Mouse (Mus musculus): ENCODE data around the gene Lcp2. TPM values are rescaled to one million over a fixed set of nuclear protein-coding genes. Genes with fewer than 3 reads are reported as not detected.

Lcp2 gene
- polyA plus RNA-seq, 1 experiment from 2014 or later = 1.2 TPM

DNA sequence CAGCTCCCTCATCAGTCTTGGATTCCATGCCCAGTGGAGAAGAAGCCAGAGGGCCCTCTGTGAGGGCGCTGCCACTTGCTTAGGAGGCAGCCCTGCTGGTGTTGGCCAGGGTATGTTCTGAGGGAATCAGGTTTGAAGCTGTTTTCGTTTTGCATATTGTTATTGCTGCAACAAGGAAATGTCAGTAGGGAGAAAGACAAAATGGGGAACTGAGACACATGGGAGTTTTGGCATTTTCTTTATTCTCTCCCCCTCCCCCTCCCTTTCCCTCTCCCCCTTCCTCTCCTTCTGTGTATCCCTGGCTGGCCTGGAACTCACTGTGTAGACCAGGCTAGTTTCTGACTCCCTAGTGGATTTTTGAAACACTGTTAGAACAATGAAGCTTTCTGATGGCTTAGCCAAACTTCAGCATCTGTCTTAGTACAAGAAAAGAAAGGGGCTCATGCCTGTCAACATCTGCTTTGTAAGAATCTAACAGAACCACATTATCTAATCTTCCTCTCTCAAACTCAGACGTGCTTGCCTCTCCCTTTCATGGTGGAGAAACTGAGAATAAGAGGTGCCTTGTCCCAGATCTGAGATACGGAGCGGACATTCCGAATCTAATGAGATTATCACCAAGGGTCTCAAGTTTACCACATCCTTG, 34.6 kb upstream of the Lcp2 start:
- H3K27ac ChIP-seq (replicated peaks) = no peak overlapping the region
- DNase-seq (ENCODE audit: low spot score) = no peak
- 85% methylated on average over 6 of the region's 6 CpGs for WGBS

DNA sequence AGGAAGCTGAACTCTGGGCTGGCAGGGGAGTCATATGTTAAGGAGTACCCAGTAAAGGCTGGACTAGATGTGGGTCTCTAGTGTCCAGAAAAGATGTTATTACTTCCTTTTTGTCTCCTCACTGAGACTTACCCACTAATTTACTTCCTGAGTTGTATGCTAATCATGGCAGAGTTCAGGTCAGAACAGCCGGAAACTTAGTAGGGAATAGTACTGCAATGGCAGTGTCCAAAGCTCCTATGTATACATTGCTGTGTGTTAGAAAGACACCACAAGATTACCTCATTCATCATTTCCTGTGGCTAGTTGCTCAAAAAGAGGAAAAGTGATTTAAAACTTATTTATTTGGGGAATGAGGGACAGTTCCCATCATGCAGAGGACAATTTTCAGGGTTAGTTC, 21.6 kb upstream of the Lcp2 start:
- DNase-seq (ENCODE audit: low spot score) (no peak), ATAC-seq (ENCODE audit: low FRiP score, low TSS enrichment) (no peak)
- Histone ChIP-seq H3K9ac (ENCODE audit: low read length) (no peak overlapping the region), H3K4me2 (replicated peaks; ENCODE audit: low read depth) (no peak overlapping the region), H3K9me3 (ENCODE audit: control insufficient read depth, low read length) (no peaks in the 10 kb centered on the region), H3K36me3 (ENCODE audit: control insufficient read depth, insufficient read depth, low read length) (no peaks in the 10 kb centered on the region), H3K27ac (replicated peaks) (no peak overlapping the region), H3K4me1 (replicated peaks; ENCODE audit: control insufficient read depth, insufficient read depth) (no peaks in the 10 kb centered on the region), H3K27me3 (ENCODE audit: control insufficient read depth, insufficient read depth, low read length) (no peaks in the 10 kb centered on the region), H3K4me3 (ENCODE audit: low read depth, low read length) (no peak overlapping the region)
- no peak for TF ChIP-seq CTCF (IDR thresholded peaks at IDR 0.05; ENCODE audit: low read depth)
- TF ChIP-seq EP300 (optimal IDR thresholded peaks at IDR 0.05) = no peak
- 71% methylated on average over 1 of the region's 1 CpGs for WGBS

More for the DNA sequence above, 34.6 kb upstream of the Lcp2 start:
- Histone ChIP-seq H3K4me3 (ENCODE audit: low read depth, low read length) (no peak overlapping the region), H3K4me2 (replicated peaks; ENCODE audit: low read depth) (no peak overlapping the region), H3K9me3 (ENCODE audit: control insufficient read depth, low read length) (no peaks in the 10 kb centered on the region), H3K4me1 (replicated peaks; ENCODE audit: control insufficient read depth, insufficient read depth) (no peaks in the 10 kb centered on the region), H3K9ac (ENCODE audit: low read length) (no peak overlapping the region), H3K36me3 (ENCODE audit: control insufficient read depth, insufficient read depth, low read length) (no peaks in the 10 kb centered on the region), H3K27me3 (ENCODE audit: control insufficient read depth, insufficient read depth, low read length) (no peaks in the 10 kb centered on the region)
- TF ChIP-seq EP300 (optimal IDR thresholded peaks at IDR 0.05) (no peak), CTCF (IDR thresholded peaks at IDR 0.05; ENCODE audit: low read depth) (no peak)
- no peak for ATAC-seq (ENCODE audit: low FRiP score, low TSS enrichment)

DNA sequence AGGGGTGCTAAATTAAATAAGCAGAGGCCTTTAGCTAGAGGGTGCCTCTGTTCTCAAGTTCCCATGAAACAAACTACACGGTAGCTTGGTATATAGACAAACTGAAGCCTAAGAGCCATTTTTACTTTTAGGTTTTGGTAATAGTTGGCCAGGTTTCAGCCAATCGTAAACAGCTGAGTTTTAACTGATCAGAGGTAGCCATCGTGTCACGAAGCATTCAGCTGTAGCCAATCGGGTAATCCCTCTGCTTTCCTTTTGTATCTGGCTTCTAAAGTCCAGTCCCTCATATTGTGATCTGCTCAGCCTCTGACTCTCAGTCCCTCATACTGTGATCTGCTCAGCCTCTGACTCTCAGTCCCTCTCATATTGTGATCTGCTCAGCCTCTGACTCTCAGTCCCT, 17.1 kb upstream of the Lcp2 start:
- H3K4me3 ChIP-seq (ENCODE audit: low read depth, low read length) = no peak overlapping the region
- ATAC-seq (ENCODE audit: low FRiP score, low TSS enrichment) = no peak
- no peak overlapping the region for H3K9ac ChIP-seq (ENCODE audit: low read length)
- no peaks in the 10 kb centered on the region for H3K4me1 ChIP-seq (replicated peaks; ENCODE audit: control insufficient read depth, insufficient read depth)
- no peak overlapping the region for H3K4me2 ChIP-seq (replicated peaks; ENCODE audit: low read depth)
- no peak overlapping the region for H3K27ac ChIP-seq (replicated peaks)
- TF ChIP-seq EP300 (optimal IDR thresholded peaks at IDR 0.05) = no peak
- no peak for TF ChIP-seq CTCF (IDR thresholded peaks at IDR 0.05; ENCODE audit: low read depth)
- 65% methylated on average over 5 of the region's 5 CpGs for WGBS
- no peak for DNase-seq (ENCODE audit: low spot score)
- H3K9me3 ChIP-seq (ENCODE audit: control insufficient read depth, low read length) = no peaks in the 10 kb centered on the region
- H3K27me3 ChIP-seq (ENCODE audit: control insufficient read depth, insufficient read depth, low read length) = no peaks in the 10 kb centered on the region
- H3K36me3 ChIP-seq (ENCODE audit: control insufficient read depth, insufficient read depth, low read length) = no peaks in the 10 kb centered on the region

DNA sequence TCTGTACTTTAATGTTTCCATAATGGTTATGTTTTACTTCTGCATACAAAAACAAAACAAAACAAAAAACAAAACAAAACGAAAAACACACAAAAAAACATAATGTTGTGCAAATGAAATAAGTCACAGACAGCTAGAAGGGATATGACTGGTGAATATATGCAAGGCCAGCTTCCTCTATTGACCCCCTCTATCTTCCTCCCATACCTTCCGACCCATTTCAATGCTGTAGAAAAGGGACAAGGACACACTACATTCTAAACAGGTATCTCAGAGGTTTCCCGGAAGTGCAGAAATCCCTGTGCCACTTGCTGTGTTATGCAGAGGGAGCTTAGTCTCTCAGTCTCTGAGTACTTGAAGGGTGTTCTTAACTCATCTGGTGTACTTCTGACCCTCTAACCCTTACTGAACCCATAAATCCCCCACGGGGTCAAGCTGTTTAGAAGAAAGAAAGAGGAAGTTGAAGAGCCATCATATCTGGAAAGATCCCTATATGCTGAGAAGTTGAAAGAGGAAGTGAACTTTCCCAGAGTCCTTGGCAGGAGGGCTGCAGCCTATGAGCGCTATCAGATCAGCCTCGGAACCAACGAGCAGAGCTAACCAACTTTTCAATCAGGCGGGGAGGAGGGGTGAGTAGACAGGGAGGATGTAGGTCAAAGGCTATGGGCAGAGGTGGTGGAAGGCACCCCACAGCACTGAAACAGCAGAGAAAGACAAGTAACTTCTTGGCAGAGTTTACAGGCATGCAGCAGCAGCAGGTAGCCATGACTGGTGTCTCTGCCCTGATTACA, 15.5 kb upstream of the Lcp2 start:
- WGBS = 48% methylated on average over 8 of the region's 8 CpGs
- Histone ChIP-seq H3K9me3 (ENCODE audit: control insufficient read depth, low read length) (no peaks in the 10 kb centered on the region), H3K4me1 (replicated peaks; ENCODE audit: control insufficient read depth, insufficient read depth) (no peaks in the 10 kb centered on the region), H3K36me3 (ENCODE audit: control insufficient read depth, insufficient read depth, low read length) (no peaks in the 10 kb centered on the region), H3K4me3 (ENCODE audit: low read depth, low read length) (no peak overlapping the region), H3K4me2 (replicated peaks; ENCODE audit: low read depth) (no peak overlapping the region), H3K27me3 (ENCODE audit: control insufficient read depth, insufficient read depth, low read length) (no peaks in the 10 kb centered on the region), H3K9ac (ENCODE audit: low read length) (no peak overlapping the region), H3K27ac (replicated peaks) (no peak overlapping the region)
- peak; percentile 53; the same call in 1 of the 2 replicates for ATAC-seq (ENCODE audit: low FRiP score, low TSS enrichment)
- no peak for TF ChIP-seq EP300 (optimal IDR thresholded peaks at IDR 0.05)
- TF ChIP-seq CTCF (IDR thresholded peaks at IDR 0.05; ENCODE audit: low read depth) = no peak
- DNase-seq (ENCODE audit: low spot score) = no peak

DNA sequence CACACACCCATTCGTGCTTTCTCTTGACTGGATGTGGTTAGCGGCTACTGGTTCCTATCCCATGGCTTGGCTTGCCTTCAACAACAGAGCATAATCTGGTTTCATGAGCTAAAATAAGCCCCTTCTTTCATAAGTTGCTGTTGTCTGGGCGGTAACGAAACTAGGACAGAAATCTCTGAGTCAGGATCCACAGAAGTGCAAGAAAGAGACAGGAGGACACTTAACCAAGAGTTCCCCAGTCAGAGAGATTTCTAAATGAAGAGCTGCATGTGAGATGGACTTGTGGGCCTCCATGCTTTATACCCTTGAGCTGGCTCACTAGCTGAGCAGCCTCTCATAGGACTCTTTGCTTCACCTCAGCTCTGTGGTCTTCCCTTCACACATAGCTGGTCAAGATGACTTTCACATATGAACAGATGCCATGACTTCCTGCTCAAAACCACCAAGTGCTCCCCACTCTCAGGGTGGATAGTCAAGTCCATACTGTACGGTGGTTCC, 12.7 kb upstream of the Lcp2 start:
- Histone ChIP-seq H3K4me2 (replicated peaks; ENCODE audit: low read depth) (no peak overlapping the region), H3K4me1 (replicated peaks; ENCODE audit: control insufficient read depth, insufficient read depth) (no peaks in the 10 kb centered on the region), H3K4me3 (ENCODE audit: low read depth, low read length) (no peak overlapping the region), H3K27me3 (ENCODE audit: control insufficient read depth, insufficient read depth, low read length) (no peaks in the 10 kb centered on the region), H3K9me3 (ENCODE audit: control insufficient read depth, low read length) (no peaks in the 10 kb centered on the region), H3K27ac (replicated peaks) (no peak overlapping the region), H3K36me3 (ENCODE audit: control insufficient read depth, insufficient read depth, low read length) (no peaks in the 10 kb centered on the region), H3K9ac (ENCODE audit: low read length) (no peak overlapping the region)
- no peak for DNase-seq (ENCODE audit: low spot score)
- ATAC-seq (ENCODE audit: low FRiP score, low TSS enrichment) = no peak
- 80% methylated on average over 5 of the region's 5 CpGs for WGBS
- TF ChIP-seq EP300 (optimal IDR thresholded peaks at IDR 0.05) (no peak), CTCF (IDR thresholded peaks at IDR 0.05; ENCODE audit: low read depth) (no peak)

DNA sequence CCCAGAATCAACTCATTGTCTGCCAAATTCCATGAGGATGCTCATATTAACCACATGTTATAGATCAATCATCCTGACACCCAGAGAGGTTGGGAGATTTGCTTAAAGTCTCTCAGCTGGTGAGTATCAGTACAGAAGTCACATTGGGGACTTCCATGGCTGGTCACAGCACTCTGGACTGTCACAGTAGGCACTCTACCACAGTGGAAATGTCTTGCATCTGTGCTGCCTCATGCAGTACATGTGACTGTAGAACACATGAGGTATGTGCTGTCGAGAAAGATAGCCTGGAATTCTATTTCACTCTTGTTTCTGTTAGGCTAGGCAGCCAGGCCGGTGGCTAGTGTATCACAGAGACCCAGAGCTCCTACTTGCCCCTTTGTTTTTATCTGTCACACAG, 11.9 kb upstream of the Lcp2 start:
- ATAC-seq (ENCODE audit: low FRiP score, low TSS enrichment) = no peak
- Histone ChIP-seq H3K27ac (replicated peaks) (no peak overlapping the region), H3K27me3 (ENCODE audit: control insufficient read depth, insufficient read depth, low read length) (no peaks in the 10 kb centered on the region), H3K9ac (ENCODE audit: low read length) (no peak overlapping the region), H3K9me3 (ENCODE audit: control insufficient read depth, low read length) (no peaks in the 10 kb centered on the region), H3K4me2 (replicated peaks; ENCODE audit: low read depth) (no peak overlapping the region), H3K36me3 (ENCODE audit: control insufficient read depth, insufficient read depth, low read length) (no peaks in the 10 kb centered on the region), H3K4me3 (ENCODE audit: low read depth, low read length) (no peak overlapping the region), H3K4me1 (replicated peaks; ENCODE audit: control insufficient read depth, insufficient read depth) (no peaks in the 10 kb centered on the region)
- WGBS = 78% methylated on average over 2 of the region's 2 CpGs
- no peak for DNase-seq (ENCODE audit: low spot score)
- TF ChIP-seq EP300 (optimal IDR thresholded peaks at IDR 0.05) (no peak), CTCF (IDR thresholded peaks at IDR 0.05; ENCODE audit: low read depth) (no peak)
